Mouse (Mus musculus) cerebellum, adult 2 months (tissue): ENCODE data around the gene Stx6.

ENCODE experiments used
- CTCF ChIP-seq: fragments of 200-500 bp; IDR thresholded peaks from 2 replicates; pipeline ENCODE4 v1.5.1; 2011; ENCODE audit warnings: low read depth, mild to moderate bottlenecking, control low read depth, low read length, moderate library complexity, borderline replicate concordance; ENCODE audit not compliant: insufficient read depth
- POLR2A ChIP-seq: fragments of 200-500 bp; IDR thresholded peaks from 2 replicates; pipeline ENCODE4 v1.6.1; 2011; ENCODE audit warnings: low read length, control low read depth, borderline replicate concordance; ENCODE audit not compliant: insufficient read depth

- no peak for TF ChIP-seq CTCF
- TF ChIP-seq POLR2A = no peak
Measured at GRCm38 (mm10) chr1:155205311-155205710, 46.8 kb downstream of the Stx6 start.
